Mouse (Mus musculus) gastrocnemius, postnatal 10 days (tissue): ENCODE results near the gene Tex9. TPM values are rescaled to one million over a fixed set of nuclear protein-coding genes. Genes with fewer than 3 reads are reported as not detected.

Experiments used
- DNase-seq: peaks from one replicate; pipeline ENCODE4 v3.0.0; 2021; ENCODE audit warnings: mixed read lengths
- long read RNA-seq, 2 experiments: library from polyadenylated mRNA; stranded (forward); transcript quantifications; one replicate each; pipeline ENCODE4 v2.0.0; 2021
- total RNA-seq, 2 experiments: library from RNA; stranded (reverse); gene quantifications; 2 replicates each; pipeline ENCODE4 v1.2.3; 2021

Gene Tex9
- 1 to 10 TPM; 2.4 to 3.2 TPM for total RNA-seq
- long read RNA-seq, experiment 1, partial matches to known transcripts, result 0 of 3 reads
- long read RNA-seq, experiment 1, other reads (novel, unspliced or antisense), result 1 of 3 reads
- long read RNA-seq, experiment 2, result 0 reads

GRCm38 (mm10) chr9:72492194-72492565 is at the start of gene Tex9:
Gene Tex9, minus strand, starts transcription at chr9:72492212.
- DNase-seq, result no peak

- no peak for DNase-seq
These were observed 45.1 kb upstream of the Tex9 start for GRCm38 (mm10) chr9:72537086-72537485.

DNA sequence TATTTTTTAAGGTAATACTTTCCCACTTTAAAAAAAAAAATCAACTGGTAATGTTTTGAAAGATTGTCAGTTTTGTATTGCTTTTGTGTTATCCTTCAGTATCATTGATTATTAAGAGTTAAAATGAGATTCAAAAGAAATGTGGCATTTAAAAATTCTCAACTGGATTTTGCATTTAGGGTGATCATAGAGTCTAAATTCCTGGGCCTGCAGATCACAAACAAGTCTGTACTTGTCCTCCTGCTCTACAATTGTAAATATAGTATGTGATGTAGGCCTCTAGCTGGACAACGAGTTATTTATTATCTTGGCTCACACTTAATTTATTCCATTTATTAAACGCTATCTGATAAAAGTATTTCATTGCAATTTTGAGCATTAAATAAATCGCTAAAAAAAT is 43.4 kb upstream of the Tex9 start:
- DNase-seq, result no peak

DNA sequence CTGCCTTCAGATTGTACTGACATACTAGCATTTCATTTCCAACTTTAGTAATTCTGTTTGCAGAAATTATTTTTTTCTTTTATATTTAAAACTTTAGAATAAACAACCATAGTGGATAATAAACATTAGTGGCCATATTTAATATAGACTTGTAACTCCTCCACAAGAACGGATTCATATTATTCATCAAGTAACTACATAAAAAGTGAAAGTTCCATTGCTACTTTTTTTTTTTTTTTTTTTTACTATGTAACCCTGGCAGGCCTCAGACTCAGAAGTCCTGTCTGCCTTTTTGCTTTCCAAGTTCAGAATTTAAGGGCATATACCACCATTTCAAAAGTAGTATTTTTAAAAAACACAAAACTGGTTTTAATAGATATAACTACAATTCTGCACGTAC is 43.0 kb upstream of the Tex9 start:
- DNase-seq, result no peak

DNA sequence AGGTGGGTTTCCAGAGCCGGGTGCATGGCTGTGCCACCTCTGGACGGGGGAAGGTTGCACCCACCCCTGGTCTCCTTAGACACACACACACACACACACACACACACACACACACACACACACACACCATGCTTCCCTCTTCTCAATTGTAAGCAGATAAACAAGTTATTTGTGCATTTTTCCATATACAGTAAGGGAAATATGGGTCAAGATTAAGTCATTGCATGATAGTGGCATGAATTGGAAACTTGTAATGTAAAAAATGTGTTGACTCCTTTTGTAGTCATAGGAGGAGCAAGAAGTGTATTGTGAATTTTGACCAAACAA is 41.0 kb upstream of the Tex9 start:
- DNase-seq, result no peak

- peak; percentile 54 for DNase-seq
These were observed 40.5 kb upstream of the Tex9 start for GRCm38 (mm10) chr9:72532381-72533088.

DNA sequence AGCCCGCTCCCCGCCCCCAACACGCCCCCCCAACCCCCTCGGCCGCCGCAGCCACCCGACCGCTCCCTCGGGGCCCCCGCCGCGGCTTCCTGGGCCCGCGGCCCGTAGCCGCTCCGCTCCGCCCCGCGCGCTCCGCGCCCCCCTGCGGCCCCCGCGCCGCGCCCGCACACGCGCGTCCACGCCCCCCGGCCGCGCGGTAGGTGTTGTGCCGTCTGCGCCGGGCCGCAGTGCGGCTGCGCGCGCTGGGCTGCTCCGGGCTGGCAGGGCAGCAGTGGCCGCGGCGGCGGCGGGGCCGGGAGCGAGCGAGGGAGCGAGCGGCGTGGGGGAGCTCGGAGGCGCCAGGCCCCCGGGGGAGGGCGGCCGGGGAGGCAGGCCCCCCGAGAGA is 40.0 kb upstream of the Tex9 start, which contains the start of gene Rfx7:
TSS of gene Rfx7 (plus strand) at position 245 of the 385 bp plus-strand sequence.
- peak; percentile 78 for DNase-seq

- peak; percentile 59 for DNase-seq
These were observed 39.4 kb upstream of the Tex9 start for GRCm38 (mm10) chr9:72531291-72531995.

GRCm38 (mm10) chr9:72530824-72531223 is 38.8 kb upstream of the Tex9 start:
- DNase-seq, result peak; percentile 56

- DNase-seq, result peak; percentile 81
These were observed 38.2 kb upstream of the Tex9 start for GRCm38 (mm10) chr9:72530237-72530636.

DNA sequence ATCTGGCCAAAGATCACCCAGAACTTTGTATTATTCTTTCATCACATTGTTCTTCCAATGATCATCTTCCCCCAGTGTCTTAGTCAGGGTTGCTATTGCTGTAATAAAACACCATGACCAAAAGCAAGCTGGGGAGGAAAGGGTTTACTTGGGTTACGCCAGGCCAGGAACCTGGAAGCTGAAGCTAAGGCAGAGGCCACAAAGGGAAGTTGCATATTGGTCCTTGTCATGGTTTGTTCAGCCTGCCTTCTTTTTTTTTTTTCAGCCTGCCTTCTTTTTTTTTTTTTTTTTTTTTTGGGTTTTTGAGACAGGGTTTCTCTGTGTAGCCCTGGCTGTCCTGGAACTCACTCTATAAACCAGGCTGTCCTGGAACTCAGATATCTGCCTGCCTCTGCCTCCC is 34.1 kb upstream of the Tex9 start:
- no peak for DNase-seq

DNA sequence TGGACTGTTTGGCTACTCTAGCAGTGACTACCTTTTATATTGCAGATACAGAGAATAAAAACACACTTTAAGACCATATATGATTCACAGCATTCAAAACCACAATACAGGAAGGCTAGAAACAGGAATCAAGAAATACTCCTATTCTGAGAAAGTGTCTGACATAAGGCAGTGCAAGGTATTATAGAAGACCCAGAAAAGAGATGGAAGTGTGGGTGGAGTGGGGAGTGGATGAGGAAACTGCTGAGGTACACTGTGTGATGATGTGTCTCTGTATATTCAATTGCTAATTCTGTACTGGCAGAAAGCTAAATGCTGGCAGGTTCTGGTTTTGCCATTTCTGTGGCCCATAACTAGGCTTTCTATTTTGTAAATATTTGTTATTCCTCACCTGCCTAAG is 28.8 kb upstream of the Tex9 start:
- DNase-seq, result no peak

DNA sequence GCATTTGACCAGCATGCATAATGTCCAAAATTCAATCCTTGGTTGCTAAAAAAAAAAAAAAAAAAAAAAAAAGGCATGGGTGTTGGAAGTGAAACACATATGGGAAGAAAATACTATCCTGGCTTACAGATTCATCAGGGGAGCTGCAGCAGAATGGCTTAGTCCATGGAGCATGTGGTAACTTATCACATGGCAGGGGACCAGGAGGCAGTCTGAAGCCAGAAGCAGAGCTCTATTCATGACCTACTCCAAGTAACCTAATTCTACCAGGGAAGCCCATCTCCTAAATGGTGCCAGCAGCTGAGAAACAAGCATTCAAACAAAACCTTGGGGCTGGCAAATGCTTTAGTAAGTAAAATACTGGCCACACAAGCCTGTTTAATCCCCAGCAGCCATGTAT is 27.2 kb upstream of the Tex9 start:
- DNase-seq, result peak; percentile 26

DNA sequence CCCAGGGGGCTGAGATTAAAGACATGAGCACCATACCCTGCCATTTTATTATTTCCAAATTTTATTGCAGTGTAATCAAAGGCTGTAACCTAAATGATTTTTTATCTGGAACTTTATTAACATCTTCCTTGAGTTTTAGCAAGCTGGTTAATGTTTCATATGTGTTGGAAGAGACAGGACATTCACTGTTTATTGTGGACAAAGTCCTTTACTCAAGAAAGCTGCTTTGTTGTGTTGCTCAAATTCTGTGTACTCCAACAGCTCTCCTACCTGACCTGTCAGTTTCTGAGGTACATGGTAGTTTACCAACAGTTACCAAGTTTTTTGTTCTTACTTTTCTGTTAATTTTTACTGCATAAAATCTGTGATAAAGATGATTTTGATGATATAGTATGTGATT is 23.4 kb upstream of the Tex9 start:
- no peak for DNase-seq

DNA sequence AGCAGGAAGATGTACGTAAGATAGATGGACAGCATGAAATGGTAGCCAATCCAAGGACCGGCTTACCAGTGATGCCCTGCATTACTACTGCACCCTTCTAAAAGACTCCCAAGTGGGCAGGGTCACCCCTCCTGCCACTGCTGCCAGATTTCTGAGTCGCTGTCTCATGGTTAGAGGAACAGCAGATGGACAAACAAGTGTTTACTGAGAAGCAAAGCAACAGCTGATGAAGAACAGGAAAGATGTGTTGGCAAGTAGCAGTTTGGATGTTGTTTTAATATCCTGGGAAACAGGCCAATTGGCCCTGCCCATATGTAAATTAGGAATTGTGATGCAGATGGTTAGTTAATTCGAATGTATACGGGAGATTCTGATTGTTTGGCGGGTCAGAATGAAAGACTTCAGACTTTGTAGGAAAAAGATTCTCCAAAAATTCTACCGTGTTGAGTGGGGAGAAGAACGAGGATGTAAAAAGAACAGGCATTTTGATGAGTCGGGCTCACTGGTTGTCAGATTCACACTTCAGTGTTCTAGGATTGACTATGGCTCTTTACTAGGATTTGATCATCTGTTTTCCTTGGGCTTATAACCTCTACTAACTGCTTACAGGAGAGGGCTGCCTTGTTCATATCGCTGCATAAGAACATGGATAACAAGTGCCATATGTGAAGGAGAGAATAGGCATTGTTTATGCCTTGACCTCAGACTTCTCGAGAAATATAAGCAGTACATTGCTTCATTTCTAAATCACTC is 20.4 kb upstream of the Tex9 start:
- DNase-seq, result no peak

- no peak for DNase-seq
These were observed 5.2 kb upstream of the Tex9 start for GRCm38 (mm10) chr9:72497171-72497570.

GRCm38 (mm10) chr9:72496691-72497090 is 4.7 kb upstream of the Tex9 start:
- no peak for DNase-seq

- no peak for DNase-seq
These were observed 2.1 kb upstream of the Tex9 start for GRCm38 (mm10) chr9:72493984-72494685.

- DNase-seq, result no peak
These were observed 1.5 kb upstream of the Tex9 start for GRCm38 (mm10) chr9:72493465-72493864.

DNA sequence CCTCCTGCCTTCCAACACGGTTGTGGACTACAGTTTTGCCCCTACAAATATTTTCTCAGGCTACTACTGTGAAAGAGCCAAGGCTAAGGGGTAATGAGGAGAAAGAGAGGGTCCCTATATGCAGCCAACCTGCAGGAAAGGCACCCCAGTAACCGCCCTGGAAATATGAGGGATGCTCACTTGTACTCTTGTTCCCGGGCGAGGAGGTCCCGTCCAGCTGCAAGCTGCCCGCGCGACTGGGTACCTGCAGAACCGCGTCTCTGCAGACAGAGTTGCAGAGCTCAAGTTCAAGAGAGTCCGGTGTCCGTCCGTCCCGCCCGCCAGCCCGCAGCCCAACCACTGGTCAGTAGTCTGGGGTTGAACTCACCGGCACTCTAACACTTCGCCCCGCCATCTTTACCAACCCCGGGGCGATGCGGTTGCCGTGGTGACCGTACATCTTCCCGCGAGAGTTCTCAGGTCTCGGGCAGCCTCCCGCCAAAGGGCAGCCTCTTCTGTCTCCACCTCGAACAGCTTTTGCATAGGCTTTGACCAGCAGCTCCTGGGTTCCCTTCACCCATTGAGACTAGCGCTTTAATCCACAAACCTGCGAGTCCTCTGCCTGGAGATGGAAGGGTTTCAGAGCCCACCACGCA is 336 bp downstream of the Tex9 start:
- peak; percentile 89 for DNase-seq

- no peak for DNase-seq
These were observed 2.9 kb downstream of the Tex9 start for GRCm38 (mm10) chr9:72489131-72489530.

DNA sequence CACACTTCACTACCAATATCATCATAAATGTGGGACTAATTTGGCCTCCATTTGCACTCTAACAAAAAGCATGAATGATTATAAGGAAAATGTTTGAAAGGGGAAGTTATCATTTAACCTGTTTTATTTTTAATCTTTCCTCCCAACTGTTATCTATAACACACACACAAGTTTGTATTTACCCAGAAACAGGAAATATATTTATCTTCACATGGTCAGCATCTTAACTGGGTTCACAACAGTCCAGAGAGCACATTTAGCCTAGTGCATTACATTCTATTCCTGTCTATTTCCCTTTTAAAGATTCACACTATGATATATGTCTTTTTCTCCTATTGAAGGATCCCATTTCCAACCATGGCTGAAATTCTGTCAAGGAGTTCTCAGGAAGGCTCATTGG is 3.5 kb downstream of the Tex9 start:
- DNase-seq, result no peak
